Mouse (Mus musculus) hindbrain, embryonic 11.5 days (tissue): ENCODE data around the gene Traf1. TPM values are rescaled to one million over a fixed set of nuclear protein-coding genes. Genes with fewer than 3 reads are reported as not detected.

Experiments
- ATAC-seq: fragments of 200-750 bp; cut with Nextera tagmentation; 2 replicates; pipeline ENCODE4 v1.8.0; 2017; ENCODE audit warnings: mild to moderate bottlenecking, moderate TSS enrichment, moderate library complexity; ENCODE audit not compliant: low FRiP score
- DNase-seq: peaks from one replicate; pipeline ENCODE4 v3.0.0-alpha.2; 2015; ENCODE audit warnings: low spot score
- H3K27ac ChIP-seq: fragments of 300-500 bp; sonication (generic); 2 replicates; pipeline ENCODE4 v1.5.1; 2014; ENCODE audit warnings: mild to moderate bottlenecking, low read depth, low read length
- H3K27me3 ChIP-seq: fragments of 300-500 bp; sonication (generic); 2 replicates; pipeline ENCODE4 v1.6.1; 2014; ENCODE audit warnings: mild to moderate bottlenecking, low read length, moderate library complexity, mixed read lengths; ENCODE audit not compliant: control insufficient read depth, insufficient read depth
- H3K36me3 ChIP-seq: fragments of 300-500 bp; sonication (generic); 2 replicates; pipeline ENCODE4 v1.6.1; 2014; ENCODE audit warnings: mild to moderate bottlenecking, low read length, moderate library complexity, mixed read lengths; ENCODE audit not compliant: control insufficient read depth, insufficient read depth
- H3K4me1 ChIP-seq: fragments of 300-500 bp; sonication (generic); replicated peaks from 2 replicates; pipeline ENCODE4 v1.6.1; 2014; ENCODE audit warnings: low read length, mixed read lengths; ENCODE audit not compliant: control insufficient read depth, insufficient read depth
- H3K4me2 ChIP-seq: fragments of 300-500 bp; sonication (generic); replicated peaks from 2 replicates; pipeline ENCODE4 v1.6.1; 2014; ENCODE audit warnings: mild to moderate bottlenecking, low read depth, low read length
- H3K4me3 ChIP-seq: fragments of 300-500 bp; sonication (generic); 2 replicates; pipeline ENCODE4 v1.5.1; 2014; ENCODE audit warnings: low read depth, low read length
- H3K9ac ChIP-seq: fragments of 300-500 bp; sonication (generic); 2 replicates; pipeline ENCODE4 v1.6.1; 2014; ENCODE audit warnings: low read depth, low read length
- H3K9me3 ChIP-seq: fragments of 300-500 bp; sonication (generic); 2 replicates; pipeline ENCODE4 v1.6.1; 2016; ENCODE audit warnings: low read length; ENCODE audit not compliant: control insufficient read depth
- WGBS: fragments of 180-500 bp; shearing (Covaris S2); extraction: QIAGEN DNeasy Blood & Tissue Kit; methylation state at CpG from one replicate; pipeline ENCODE4 v1.1.7; 2014; 5-methylcytosine and 5-hydroxymethylcytosine counted together
- polyA plus RNA-seq: library from polyadenylated mRNA; unstranded; fragments of >200 nt; fragmentation: Nextera tagmentation; extraction: Ambion mirVana; gene quantifications from 2 replicates; pipeline ENCODE4 v1.2.1, GENCODE M21; 2014

Traf1 gene
- polyA plus RNA-seq = 0.28 and 0.40 TPM in 2 replicates

DNA sequence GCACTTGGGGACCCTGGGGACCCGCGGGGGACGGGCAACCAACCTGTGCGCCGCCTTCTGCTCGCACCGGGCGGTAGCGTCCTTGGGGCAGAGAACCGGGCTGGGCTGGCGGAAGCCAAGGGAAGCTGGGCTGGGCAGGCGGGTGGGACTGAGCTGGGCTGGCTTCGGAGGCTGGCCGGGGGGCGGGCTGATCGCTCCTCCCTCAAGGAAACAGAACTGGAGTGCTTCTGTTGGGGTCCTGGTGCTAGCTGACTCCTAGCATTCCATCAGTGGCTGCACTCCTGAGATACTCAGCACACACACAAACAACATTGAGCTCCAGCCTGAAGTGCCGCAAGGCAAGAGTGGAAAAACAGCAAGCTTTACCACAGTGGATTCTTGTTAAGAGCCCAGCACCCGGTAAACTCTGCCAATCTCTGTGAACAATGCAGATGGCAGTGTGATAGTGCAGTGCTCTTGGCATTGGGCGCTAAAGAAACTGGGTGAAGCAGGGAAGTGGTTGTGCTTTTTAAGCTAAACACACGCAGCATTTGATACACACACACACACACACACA, at the start of gene Traf1:
Traf1 (minus strand) TSS at position 292 of the 556 bp plus-strand sequence.
- Histone ChIP-seq H3K9ac (no peak within 1 kb of the TSS), H3K27me3 (no peaks in the 10 kb centered on the region), H3K4me1 (no peaks in the 10 kb centered on the region), H3K9me3 (no peaks in the 10 kb centered on the region), H3K4me2 (no peak within 1 kb of the TSS), H3K27ac (no peak within 1 kb of the TSS), H3K4me3 (no peak within 1 kb of the TSS), H3K36me3 (no peaks in the 10 kb centered on the region)
- DNase-seq (no peak), ATAC-seq (no peak)
- WGBS = 22% methylated on average over 19 of the region's 20 CpGs

GRCm38 (mm10) chr2:34998956-34999355, 37.4 kb upstream of the Traf1 start:
- no peak for DNase-seq
- Histone ChIP-seq H3K4me2 (no peak overlapping the region), H3K4me3 (no peak overlapping the region), H3K27me3 (no peaks in the 10 kb centered on the region), H3K36me3 (no peaks in the 10 kb centered on the region), H3K9me3 (no peaks in the 10 kb centered on the region), H3K27ac (no peak overlapping the region), H3K4me1 (peaks cover under 1% of the 10 kb centered on the region; the same call in 1 of the 2 replicates), H3K9ac (no peak overlapping the region)
- 81% methylated on average over 9 of the region's 9 CpGs for WGBS
- no peak for ATAC-seq

DNA sequence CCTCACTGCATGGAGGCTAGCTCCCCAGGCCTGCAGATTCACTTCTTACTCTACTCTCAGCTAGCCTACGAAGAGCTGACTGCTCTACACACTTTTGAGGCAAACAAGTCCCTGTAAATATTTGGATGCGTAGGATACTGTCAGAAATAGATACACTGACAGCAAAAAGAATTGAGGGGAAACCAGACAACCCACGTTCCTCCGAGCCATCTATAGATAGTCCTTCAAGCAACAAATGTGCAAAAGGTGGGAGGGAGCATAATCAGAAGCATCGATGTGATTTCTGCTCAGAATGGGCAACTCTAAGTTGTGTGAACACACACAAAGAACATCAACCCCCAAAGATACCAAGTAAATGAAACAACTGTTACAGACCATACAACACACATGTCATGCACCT, 34.9 kb upstream of the Traf1 start:
- H3K36me3 ChIP-seq = no peaks in the 10 kb centered on the region
- ATAC-seq (no peak), DNase-seq (no peak)
- H3K27ac ChIP-seq = no peak overlapping the region
- no peak overlapping the region for H3K4me3 ChIP-seq
- H3K9ac ChIP-seq = no peak overlapping the region
- 89% methylated on average over 5 of the region's 5 CpGs for WGBS
- peaks cover 4% of the 10 kb centered on the region; the same call in 1 of the 2 replicates for H3K4me1 ChIP-seq
- no peaks in the 10 kb centered on the region for H3K9me3 ChIP-seq
- H3K4me2 ChIP-seq = no peak overlapping the region
- H3K27me3 ChIP-seq = no peaks in the 10 kb centered on the region

GRCm38 (mm10) chr2:34993696-34994356, 32.3 kb upstream of the Traf1 start:
- no peaks in the 10 kb centered on the region for H3K9me3 ChIP-seq
- no peaks in the 10 kb centered on the region for H3K27me3 ChIP-seq
- ATAC-seq (no peak), DNase-seq (no peak)
- H3K4me1 ChIP-seq = peaks cover 4% of the 10 kb centered on the region; the same call in 1 of the 2 replicates
- no peak overlapping the region for H3K4me2 ChIP-seq
- WGBS = 69% methylated on average over 5 of the region's 5 CpGs
- H3K4me3 ChIP-seq = no peak overlapping the region
- H3K27ac ChIP-seq = 0 out of 2 replicates have a peak overlapping the region, but pooled peaks have one; percentile 10
- no peak overlapping the region for H3K9ac ChIP-seq
- H3K36me3 ChIP-seq = no peaks in the 10 kb centered on the region

- ATAC-seq (peak; percentile 47; the same call in 1 of the 2 replicates), DNase-seq (peak; percentile 72)
- Histone ChIP-seq H3K4me1 (peaks cover 4% of the 10 kb centered on the region; the same call in 1 of the 2 replicates), H3K4me3 (no peak overlapping the region), H3K36me3 (no peaks in the 10 kb centered on the region), H3K4me2 (no peak overlapping the region), H3K27me3 (no peaks in the 10 kb centered on the region), H3K27ac (peak overlapping the region; percentile 24; the same call in 1 of the 2 replicates), H3K9ac (no peak overlapping the region), H3K9me3 (no peaks in the 10 kb centered on the region)
- 10% methylated on average over 9 of the region's 9 CpGs for WGBS
These were observed 31.4 kb upstream of the Traf1 start for GRCm38 (mm10) chr2:34992729-34993695.

- Histone ChIP-seq H3K4me2 (no peak overlapping the region), H3K36me3 (no peaks in the 10 kb centered on the region), H3K27ac (no peak overlapping the region), H3K9ac (no peak overlapping the region), H3K4me1 (peaks cover 4% of the 10 kb centered on the region; the same call in 1 of the 2 replicates), H3K27me3 (no peaks in the 10 kb centered on the region), H3K4me3 (no peak overlapping the region), H3K9me3 (no peaks in the 10 kb centered on the region)
- ATAC-seq = no peak
- no peak for DNase-seq
- 83% methylated on average over 3 of the region's 3 CpGs for WGBS
These were observed 30.4 kb upstream of the Traf1 start for GRCm38 (mm10) chr2:34991966-34992365.

GRCm38 (mm10) chr2:34989749-34990148, 28.2 kb upstream of the Traf1 start:
- WGBS = 81% methylated on average over 1 of the region's 1 CpGs
- Histone ChIP-seq H3K4me2 (no peak overlapping the region), H3K4me3 (no peak overlapping the region), H3K9me3 (no peaks in the 10 kb centered on the region), H3K4me1 (peaks cover 4% of the 10 kb centered on the region; the same call in 1 of the 2 replicates), H3K36me3 (no peaks in the 10 kb centered on the region), H3K27me3 (no peaks in the 10 kb centered on the region), H3K9ac (no peak overlapping the region), H3K27ac (no peak overlapping the region)
- ATAC-seq (no peak), DNase-seq (no peak)

DNA sequence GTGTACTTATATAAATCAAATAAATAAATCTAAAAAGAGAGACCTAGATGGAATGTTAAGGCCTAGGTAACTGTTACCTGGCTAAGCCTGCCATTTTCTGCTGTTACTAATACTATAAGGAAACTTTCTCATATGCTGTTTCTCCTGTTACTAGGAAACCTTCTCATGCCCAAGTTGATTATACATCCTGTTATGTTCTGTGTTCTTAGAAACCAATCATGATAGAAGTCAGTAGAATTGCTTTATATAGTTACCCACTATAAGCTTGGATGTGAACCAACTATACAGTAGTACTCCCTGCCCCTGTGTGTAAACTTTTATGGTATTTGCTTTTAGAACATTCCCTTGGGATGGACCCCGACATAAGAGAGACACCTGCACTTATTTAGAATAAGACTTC, 26.0 kb upstream of the Traf1 start:
- Histone ChIP-seq H3K4me3 (no peak overlapping the region), H3K36me3 (no peaks in the 10 kb centered on the region), H3K9ac (no peak overlapping the region), H3K27me3 (no peaks in the 10 kb centered on the region), H3K4me1 (no peaks in the 10 kb centered on the region), H3K27ac (no peak overlapping the region), H3K4me2 (no peak overlapping the region), H3K9me3 (no peaks in the 10 kb centered on the region)
- no peak for ATAC-seq
- no peak for DNase-seq
- 75% methylated on average over 1 of the region's 1 CpGs for WGBS
